Mouse (Mus musculus) retina, postnatal 1 day (tissue): ENCODE measurements around the gene Depdc1b.

ENCODE experiments used
- DNase-seq: peaks from one replicate; pipeline ENCODE4 v3.0.0-alpha.2; 2012

The Depdc1b gene

GRCm38 (mm10) chr13:108448348-108448931 is 132.3 kb downstream of the Depdc1b start:
- no peak for DNase-seq

GRCm38 (mm10) chr13:108449116-108450097 is 133.3 kb downstream of the Depdc1b start, which contains the start of gene Pde4d:
TSS of gene Pde4d (plus strand) at chr13:108449948.
- DNase-seq: no peak

GRCm38 (mm10) chr13:108451122-108451521 is 135.0 kb downstream of the Depdc1b start:
- DNase-seq: no peak

GRCm38 (mm10) chr13:108453064-108453919 is 137.2 kb downstream of the Depdc1b start:
- DNase-seq: no peak
